Mouse (Mus musculus) lung, adult 10 weeks (tissue): Measurements from ENCODE around the gene Rabl3. TPM values are rescaled to one million over a fixed set of nuclear protein-coding genes. Genes with fewer than 3 reads are reported as not detected.

ENCODE experiments used
- polyA plus RNA-seq: library from polyadenylated mRNA; stranded (reverse); fragments of 350-450 nt; fragmentation: Illumina TruSeq; extraction: RNeasy Lipid Tissue Mini Kit (QIAGEN cat#74804); gene quantifications from one replicate; pipeline ENCODE4 v1.2.3, GENCODE M21; 2014; ENCODE audit warnings: low read depth, low replicate concordance; ENCODE audit not compliant: insufficient read depth

The Rabl3 gene
- 5.3 TPM for polyA plus RNA-seq

GRCm38 (mm10) chr16:37539611-37540580 lies at the start of gene Rabl3, which contains the start of gene Gtf2e1:
Gene Rabl3, plus strand, starts transcription at chr16:37539885.
Gene Gtf2e1, minus strand, starts transcription at chr16:37539789.

GRCm38 (mm10) chr16:37579994-37580393 lies 40.3 kb downstream of the Rabl3 start, which contains the start of gene Hgd:
Gene Hgd, plus strand, starts transcription at chr16:37580153.

Other genes starting within 250 kb of the Rabl3 start
- gene Stxbp5l, start 154.9 kb upstream of the Rabl3 start, polyA plus RNA-seq: not detected
- 6.8 TPM for gene Gtf2e1, start 96 bp upstream of the Rabl3 start, polyA plus RNA-seq
- gene Hgd, start 40.3 kb downstream of the Rabl3 start, polyA plus RNA-seq: 0.42 TPM
- gene Ndufb4, start 114.6 kb downstream of the Rabl3 start, polyA plus RNA-seq: 53.7 TPM
- 49.5 TPM for gene Fstl1, start 237.0 kb downstream of the Rabl3 start, polyA plus RNA-seq